12 mouse cellular contexts compared by ENCODE assay signal in genomic region chr10:42265021-42265689, GRCm38 (mm10). TPM values are rescaled to one million over a fixed set of nuclear protein-coding genes. Genes with fewer than 3 reads are reported as not detected.
DNase-seq lines count a peak whose midpoint lies in the region; ATAC-seq and TF ChIP-seq lines count a peak whose summit lies in the region.
"Had no signal": no experiment of that assay in that cellular context is flagged by ENCODE, and none has a peak within 500 bp of the region (broad histone marks: within the 10 kb centered on the region; RNA-seq: fewer than 3 reads in every experiment).

No protein-coding gene starts in this region.

- no peak for DNase-seq in gastrocnemius, adult 2 months
- DNase-seq in gastrocnemius, adult 18-20 months (ENCODE audit: low spot score) = no peak
- DNase-seq in lung, postnatal 14 days = peak; percentile 46
- DNase-seq in lung, adult 2 months = no peak
- DNase-seq in layer of hippocampus, postnatal 10 days (ENCODE audit: low spot score in 2 of 2) = no peak
- DNase-seq in frontal cortex, postnatal 10 days (ENCODE audit: low spot score in 2 of 2) = no peak
- DNase-seq: adrenal gland, adult 8-10 months; thymus, postnatal 36 days had no signal

- no peak overlapping the region for H3K9ac ChIP-seq in intestine, embryonic 16.5 days (ENCODE audit: low read depth, low read length)
- no peak overlapping the region for H3K9ac ChIP-seq in stomach, embryonic 15.5 days
- H3K9ac ChIP-seq: forebrain, embryonic 15.5 days had no signal

- TF ChIP-seq CTCF in gastrocnemius, adult 2 months (IDR thresholded peaks at IDR 0.05) = no peak
- no peak for TF ChIP-seq CTCF in lung, adult 2 months (IDR thresholded peaks at IDR 0.05; ENCODE audit: insufficient read depth, low read length)

- WGBS in lung, adult 2 months = 72% methylated on average over 11 of the region's 11 CpGs
- WGBS in intestine, embryonic 16.5 days = 89% methylated on average over 11 of the region's 11 CpGs
- WGBS in stomach, embryonic 15.5 days = 80% methylated on average over 11 of the region's 11 CpGs

- peaks cover 41% of the 10 kb centered on the region for H3K4me1 ChIP-seq in lung, adult 2 months (ENCODE audit: control insufficient read depth, insufficient read depth, low read length)
- H3K4me1 ChIP-seq in intestine, embryonic 16.5 days (ENCODE audit: control insufficient read depth, insufficient read depth, low read length) = peaks cover 25% of the 10 kb centered on the region
- peaks cover 16% of the 10 kb centered on the region for H3K4me1 ChIP-seq in stomach, embryonic 15.5 days
- H3K4me1 ChIP-seq: forebrain, embryonic 15.5 days had no signal

- no peaks in the 10 kb centered on the region for H3K27me3 ChIP-seq in intestine, embryonic 16.5 days (replicated peaks; ENCODE audit: control insufficient read depth, insufficient read depth, low read length)
- H3K27me3 ChIP-seq in stomach, embryonic 15.5 days (replicated peaks) = no peaks in the 10 kb centered on the region
- H3K27me3 ChIP-seq: forebrain, embryonic 15.5 days had no signal

- H3K4me3 ChIP-seq in gastrocnemius, adult 2 months = no peak overlapping the region
- H3K4me3 ChIP-seq in lung, adult 2 months (replicated peaks; ENCODE audit: extremely low read depth, low read depth, low read length) = no peak overlapping the region
- H3K4me3 ChIP-seq in intestine, embryonic 16.5 days (ENCODE audit: low read length) = no peak overlapping the region
- H3K4me3 ChIP-seq in stomach, embryonic 15.5 days (replicated peaks) = no peak overlapping the region
- H3K4me3 ChIP-seq: forebrain, embryonic 15.5 days; left cerebral cortex, adult 2 months had no signal

- peak overlapping the region; percentile 74 for H3K27ac ChIP-seq in gastrocnemius, adult 2 months
- no peak overlapping the region for H3K27ac ChIP-seq in intestine, embryonic 16.5 days (ENCODE audit: low read length)
- no peak overlapping the region for H3K27ac ChIP-seq in stomach, embryonic 15.5 days
- H3K27ac ChIP-seq: forebrain, embryonic 15.5 days; left cerebral cortex, adult 2 months had no signal

- intact Hi-C loops in gastrocnemius, adult 2 months (cut with DNase I) = loop anchor here (2.0 kb wide), 1 partner anchor 14 kb away; no protein-coding TSS in a partner anchor

- no peak for TF ChIP-seq POLR2A in lung, adult 2 months (IDR thresholded peaks at IDR 0.05; ENCODE audit: borderline replicate concordance, extremely low read depth, low read depth, low read length)

- peaks cover 18% of the 10 kb centered on the region for H3K36me3 ChIP-seq in intestine, embryonic 16.5 days (ENCODE audit: control insufficient read depth, insufficient read depth, low read length)
- H3K36me3 ChIP-seq in stomach, embryonic 15.5 days = peaks cover 21% of the 10 kb centered on the region

- no peak overlapping the region for H3K4me2 ChIP-seq in intestine, embryonic 16.5 days (ENCODE audit: low read depth, low read length)
- H3K4me2 ChIP-seq in stomach, embryonic 15.5 days = no peak overlapping the region
- H3K4me2 ChIP-seq: forebrain, embryonic 15.5 days had no signal

- peak; percentile 66 for ATAC-seq in intestine, embryonic 16.5 days
- peak; percentile 85; the same call in 1 of the 2 replicates for ATAC-seq in stomach, embryonic 15.5 days (ENCODE audit: insufficient read depth, low FRiP score, low read depth)
- ATAC-seq: forebrain, embryonic 15.5 days had no signal

- 0 out of 2 replicates have a peak, but pooled peaks cover 4% of the 10 kb centered on the region for H3K9me3 ChIP-seq in intestine, embryonic 16.5 days (ENCODE audit: control insufficient read depth, low read length)
- H3K9me3 ChIP-seq in stomach, embryonic 15.5 days = no peaks in the 10 kb centered on the region
- H3K9me3 ChIP-seq: forebrain, embryonic 15.5 days had no signal

RNA-seq across cellular contexts. Expression of gene Foxo3, which starts 11.4 kb away (rescaled TPM):
- 10 to 100 TPM; 25.7 to 40.5 TPM for total RNA-seq in gastrocnemius, adult 2 months (2021)
- total RNA-seq in gastrocnemius, adult 18-20 months (2021) = 10 to 100 TPM; 23.3 to 29.8 TPM
- 49.3 and 79.9 TPM in 2 replicates for polyA plus RNA-seq in lung, adult 2 months (2012; rRNA removed)
- polyA plus RNA-seq in intestine, embryonic 16.5 days (2015; fragmentation: Nextera tagmentation; extraction: Ambion mirVana) = 4.8 and 5.6 TPM in 2 replicates
- 7.4 and 8.7 TPM in 2 replicates for polyA plus RNA-seq in stomach, embryonic 15.5 days (2015; fragmentation: Nextera tagmentation; extraction: Ambion mirVana)
- 10 to 100 TPM; 31.0 to 32.2 TPM for total RNA-seq in layer of hippocampus, postnatal 10 days (2021)
